Mouse (Mus musculus): ENCODE results near the gene Usp30.

The Usp30 gene

GRCm38 (mm10) chr5:114067982-114068381, 2.7 kb downstream of the Usp30 start:
- DNase-seq: no peak

GRCm38 (mm10) chr5:114070858-114071257, 5.6 kb downstream of the Usp30 start:
- DNase-seq: no peak

- no peak for DNase-seq
Observed at GRCm38 (mm10) chr5:114072262-114072661, 7.0 kb downstream of the Usp30 start.

GRCm38 (mm10) chr5:114077009-114077408, 11.7 kb downstream of the Usp30 start:
- DNase-seq: no peak

- DNase-seq: no peak
Observed at GRCm38 (mm10) chr5:114085501-114085900, 20.2 kb downstream of the Usp30 start.

- DNase-seq: no peak
Observed at GRCm38 (mm10) chr5:114087875-114088480, 22.7 kb downstream of the Usp30 start.

GRCm38 (mm10) chr5:114090421-114091013, 25.3 kb downstream of the Usp30 start:
- DNase-seq: no peak

- no peak for DNase-seq
Observed at GRCm38 (mm10) chr5:114091057-114091807, 26.0 kb downstream of the Usp30 start, which contains the start of gene Svop. Svop (minus strand) TSS chr5:114091570.

GRCm38 (mm10) chr5:114099709-114100389, 34.6 kb downstream of the Usp30 start:
- peak; percentile 99 for DNase-seq

GRCm38 (mm10) chr5:114100390-114101099, 35.3 kb downstream of the Usp30 start:
- peak; percentile 93 for DNase-seq

- DNase-seq: no peak
Observed at GRCm38 (mm10) chr5:114101873-114102272, 36.6 kb downstream of the Usp30 start.

- no peak for DNase-seq
Observed at GRCm38 (mm10) chr5:114102807-114103206, 37.5 kb downstream of the Usp30 start.

- no peak for DNase-seq
Observed at GRCm38 (mm10) chr5:114106391-114106935, 41.2 kb downstream of the Usp30 start.

- no peak for DNase-seq
Observed at GRCm38 (mm10) chr5:114113334-114113733, 48.1 kb downstream of the Usp30 start.

- no peak for DNase-seq
Observed at GRCm38 (mm10) chr5:114115030-114115429, 49.8 kb downstream of the Usp30 start.

GRCm38 (mm10) chr5:114116586-114116985, 51.3 kb downstream of the Usp30 start:
- DNase-seq: no peak

- DNase-seq: no peak
Observed at GRCm38 (mm10) chr5:114119806-114120205, 54.5 kb downstream of the Usp30 start.

GRCm38 (mm10) chr5:114126008-114126407, 60.7 kb downstream of the Usp30 start:
- no peak for DNase-seq

GRCm38 (mm10) chr5:114126499-114127244, 61.4 kb downstream of the Usp30 start:
- DNase-seq: no peak

GRCm38 (mm10) chr5:114127374-114128349, 62.4 kb downstream of the Usp30 start, which contains the start of gene Alkbh2:
Alkbh2 (minus strand) TSS chr5:114128218.
- DNase-seq: peak; percentile 98
